Mouse (Mus musculus) ovary, adult 10 weeks (tissue): ENCODE results near the gene Gzmm. TPM values are rescaled to one million over a fixed set of nuclear protein-coding genes. Genes with fewer than 3 reads are reported as not detected.

Source experiments
- polyA plus RNA-seq: library from polyadenylated mRNA; stranded (reverse); fragments of 350-450 nt; fragmentation: Illumina TruSeq; extraction: RNeasy Lipid Tissue Mini Kit (QIAGEN cat#74804); gene quantifications from one replicate; pipeline ENCODE4 v1.2.3, GENCODE M21; 2014

Gene Gzmm
- not detected for polyA plus RNA-seq

GRCm38 (mm10) chr10:79688720-79689119 is at the start of gene Gzmm:
Gene Gzmm (plus strand): TSS chr10:79689020.

GRCm38 (mm10) chr10:79645711-79646110 is 43.1 kb upstream of the Gzmm start, which contains the start of gene Odf3l2:
Gene Odf3l2 (minus strand): TSS chr10:79645738.

GRCm38 (mm10) chr10:79664131-79664665 is 24.6 kb upstream of the Gzmm start, which contains the start of gene Madcam1:
Gene Madcam1 (plus strand): TSS chr10:79664559.

GRCm38 (mm10) chr10:79668771-79669575 is 19.8 kb upstream of the Gzmm start, which contains the start of gene Tpgs1:
Gene Tpgs1 (plus strand): TSS chr10:79669369.

GRCm38 (mm10) chr10:79681591-79682245 is 7.1 kb upstream of the Gzmm start, which contains the start of gene Cdc34:
Gene Cdc34 (plus strand): TSS chr10:79682195.

GRCm38 (mm10) chr10:79704065-79704969 is 15.5 kb downstream of the Gzmm start, which contains the start of gene Bsg:
Gene Bsg (plus strand): TSS chr10:79704491.

GRCm38 (mm10) chr10:79716254-79716987 is 27.6 kb downstream of the Gzmm start, which contains the start of gene Hcn2:
Gene Hcn2 (plus strand): TSS chr10:79716634.

Other genes starting within 250 kb of the Gzmm start
- gene Vmn2r83, start 220.3 kb upstream of the Gzmm start, polyA plus RNA-seq: not detected
- 1.3 TPM for gene Plpp2, start 155.2 kb upstream of the Gzmm start, polyA plus RNA-seq
- gene Mier2, start 133.8 kb upstream of the Gzmm start, polyA plus RNA-seq: not detected
- not detected for gene Theg, start 101.7 kb upstream of the Gzmm start, polyA plus RNA-seq
- gene C2cd4c, start 75.0 kb upstream of the Gzmm start, polyA plus RNA-seq: not detected
- gene Shc2, start 51.1 kb upstream of the Gzmm start, polyA plus RNA-seq: 1.7 TPM
- not detected for gene Odf3l2, start 43.3 kb upstream of the Gzmm start, polyA plus RNA-seq
- gene Madcam1, start 24.5 kb upstream of the Gzmm start, polyA plus RNA-seq: not detected
- not detected for gene Tpgs1, start 19.7 kb upstream of the Gzmm start, polyA plus RNA-seq
- not detected for gene Cdc34, start 6.8 kb upstream of the Gzmm start, polyA plus RNA-seq
- gene Bsg, start 15.5 kb downstream of the Gzmm start, polyA plus RNA-seq: 239 TPM
- 0.20 TPM for gene Hcn2, start 27.6 kb downstream of the Gzmm start, polyA plus RNA-seq
- not detected for gene Polrmt, start 57.6 kb downstream of the Gzmm start, polyA plus RNA-seq
- not detected for gene Fgf22, start 66.1 kb downstream of the Gzmm start, polyA plus RNA-seq
- gene Rnf126, start 77.9 kb downstream of the Gzmm start, polyA plus RNA-seq: 0.29 TPM
- gene Fstl3, start 88.3 kb downstream of the Gzmm start, polyA plus RNA-seq: 1.2 TPM
- gene Prss57, start 101.9 kb downstream of the Gzmm start, polyA plus RNA-seq: not detected
- gene Palm, start 104.6 kb downstream of the Gzmm start, polyA plus RNA-seq: 0.77 TPM
- not detected for gene Misp, start 132.0 kb downstream of the Gzmm start, polyA plus RNA-seq
- gene Ptbp1, start 165.4 kb downstream of the Gzmm start, polyA plus RNA-seq: 114 TPM
- gene Prtn3, start 185.5 kb downstream of the Gzmm start, polyA plus RNA-seq: not detected
- not detected for gene Plppr3, start 185.6 kb downstream of the Gzmm start, polyA plus RNA-seq
- gene Elane, start 197.2 kb downstream of the Gzmm start, polyA plus RNA-seq: not detected
- 1.5 TPM for gene Cfd, start 201.8 kb downstream of the Gzmm start, polyA plus RNA-seq
- 0.37 TPM for gene Med16, start 219.9 kb downstream of the Gzmm start, polyA plus RNA-seq
- not detected for gene Gm26602, start 221.8 kb downstream of the Gzmm start, polyA plus RNA-seq
- not detected for gene Kiss1r, start 228.0 kb downstream of the Gzmm start, polyA plus RNA-seq
- gene R3hdm4, start 232.2 kb downstream of the Gzmm start, polyA plus RNA-seq: 8.0 TPM
- 3.3 TPM for gene Arid3a, start 238.0 kb downstream of the Gzmm start, polyA plus RNA-seq